Mouse (Mus musculus) MEL (cell line): ENCODE measurements at regions not wholly inside any gene's neighbourhood (a gene's known extent, or its start where the extent isn't known, plus 50 kb on each side); places are given as distances from the start of the nearest gene placed in this dataset.

Experiments
- DNase-seq: peaks from one replicate; pipeline ENCODE4 v3.0.0; 2011; ENCODE audit warnings: low read depth, low spot score
- H3K27ac ChIP-seq: 2 replicates; pipeline ENCODE4 v1.5.1; 2012; ENCODE audit warnings: low read depth, mild to moderate bottlenecking, control low read depth, low read length, moderate library complexity; ENCODE audit not compliant: control insufficient read depth
- H3K27me3 ChIP-seq, 2 experiments: fragments of 150-350 bp in 1 of 2; sonication (generic) in 1 of 2; 2 replicates each; pipeline ENCODE4 v1.6.1; 2012; ENCODE audit warnings: low read length in 2 of 2, mild to moderate bottlenecking in 2 of 2, improper control_type of control experiment in 1 of 2, moderate library complexity in 1 of 2; ENCODE audit not compliant: insufficient read depth in 2 of 2, control insufficient read depth in 1 of 2
- H3K36me3 ChIP-seq, 2 experiments: 2 replicates each; pipeline ENCODE4 v1.6.1; 2012 to 2014; ENCODE audit warnings: low read length in 2 of 2, improper control_type of control experiment in 1 of 2, inconsistent platforms in 1 of 2, mild to moderate bottlenecking in 1 of 2; ENCODE audit not compliant: insufficient read depth in 2 of 2, control insufficient read depth in 1 of 2
- H3K4me1 ChIP-seq, 2 experiments: fragments of 150-350 bp in 1 of 2; sonication (generic) in 1 of 2; 2 replicates each; pipeline ENCODE4 v1.6.1; 2012; ENCODE audit warnings: low read length in 2 of 2, improper control_type of control experiment in 1 of 2, mild to moderate bottlenecking in 1 of 2; ENCODE audit not compliant: insufficient read depth in 2 of 2, control insufficient read depth in 1 of 2
- H3K4me3 ChIP-seq, 2 experiments: fragments of 150-350 bp in 1 of 2; sonication (generic) in 1 of 2; 2 replicates each; pipeline ENCODE4 v1.5.1; 2012; ENCODE audit warnings: low read depth in 2 of 2, low read length in 2 of 2, mild to moderate bottlenecking in 2 of 2, moderate library complexity in 2 of 2, control low read depth in 1 of 2, improper control_type of control experiment in 1 of 2; ENCODE audit not compliant: control insufficient read depth in 1 of 2, insufficient read depth in 1 of 2
- H3K79me2 ChIP-seq: 2 replicates; pipeline ENCODE4 v1.6.1; 2012; ENCODE audit warnings: mild to moderate bottlenecking, low read length, moderate library complexity; ENCODE audit not compliant: control insufficient read depth, poor library complexity, insufficient read depth
- H3K9ac ChIP-seq: 2 replicates; pipeline ENCODE4 v1.6.1; 2012; ENCODE audit warnings: low read depth, mild to moderate bottlenecking, control low read depth, low read length, moderate library complexity; ENCODE audit not compliant: control insufficient read depth, poor library complexity, severe bottlenecking
- H3K9me3 ChIP-seq: fragments of 150-350 bp; sonication (generic); replicated peaks from 2 replicates; pipeline ENCODE4 v1.6.1; 2012; ENCODE audit warnings: mild to moderate bottlenecking, low read length, improper control_type of control experiment, moderate library complexity; ENCODE audit not compliant: insufficient read depth
- CHD1 ChIP-seq: IDR thresholded peaks from 2 replicates; pipeline ENCODE4 v1.6.1; 2012; ENCODE audit warnings: low read depth, mild to moderate bottlenecking, inconsistent platforms, low read length, improper control_type of control experiment
- CTCF ChIP-seq, 3 experiments: IDR thresholded peaks in 2 of 3; conservative IDR thresholded peaks in 1 of 3; 2 replicates each; pipeline ENCODE4 v1.5.1; 2011 to 2012; ENCODE audit warnings: low read length in 3 of 3, low read depth in 2 of 3, mild to moderate bottlenecking in 2 of 3, improper control_type of control experiment in 1 of 3, inconsistent platforms in 1 of 3, mixed read lengths in 1 of 3, moderate library complexity in 1 of 3; ENCODE audit not compliant: control insufficient read depth in 1 of 3, insufficient read depth in 1 of 3, poor library complexity in 1 of 3, severe bottlenecking in 1 of 3
- EP300 ChIP-seq, 2 experiments: IDR thresholded peaks; 2 replicates each; pipeline ENCODE4 v1.6.1; 2011; ENCODE audit warnings: improper control_type of control experiment in 2 of 2, low read length in 2 of 2, low read depth in 1 of 2, mild to moderate bottlenecking in 1 of 2
- ETS1 ChIP-seq: IDR thresholded peaks from 2 replicates; pipeline ENCODE4 v1.6.1; 2012; ENCODE audit warnings: low read depth, mild to moderate bottlenecking, inconsistent platforms, low read length, improper control_type of control experiment, moderate library complexity
- GABPA ChIP-seq: IDR thresholded peaks from 2 replicates; pipeline ENCODE4 v1.6.1; 2012; ENCODE audit warnings: low read depth, mild to moderate bottlenecking, inconsistent platforms, low read length, improper control_type of control experiment, moderate library complexity
- HCFC1 ChIP-seq: IDR thresholded peaks from 2 replicates; pipeline ENCODE4 v1.6.1; 2012; ENCODE audit warnings: low read depth, mild to moderate bottlenecking, inconsistent platforms, low read length, improper control_type of control experiment, moderate library complexity
- JUND ChIP-seq: IDR thresholded peaks from 2 replicates; pipeline ENCODE4 v1.6.1; 2011; ENCODE audit warnings: low read depth, mild to moderate bottlenecking, improper control_type of control experiment, low read length
- KAT2A ChIP-seq: conservative IDR thresholded peaks from 2 replicates; pipeline ENCODE4 v1.6.1; 2012; ENCODE audit warnings: low read depth, low read length, improper control_type of control experiment, inconsistent platforms
- MAFK ChIP-seq: IDR thresholded peaks from 2 replicates; pipeline ENCODE4 v1.6.1; 2011; ENCODE audit warnings: low read depth, mild to moderate bottlenecking, low read length, improper control_type of control experiment, borderline replicate concordance
- MAX ChIP-seq: IDR thresholded peaks from 2 replicates; pipeline ENCODE4 v1.6.1; 2011; ENCODE audit warnings: low read length, improper control_type of control experiment
- MXI1 ChIP-seq: IDR thresholded peaks from 2 replicates; pipeline ENCODE4 v1.6.1; 2011; ENCODE audit warnings: mild to moderate bottlenecking, low read depth, low read length, improper control_type of control experiment
- NELFE ChIP-seq: IDR thresholded peaks from 2 replicates; pipeline ENCODE4 v1.6.1; 2011; ENCODE audit warnings: low read depth, low read length, improper control_type of control experiment
- RCOR1 ChIP-seq: IDR thresholded peaks from 2 replicates; pipeline ENCODE4 v1.6.1; 2012; ENCODE audit warnings: low read depth, mild to moderate bottlenecking, inconsistent platforms, low read length, improper control_type of control experiment
- UBTF ChIP-seq: IDR thresholded peaks from 2 replicates; pipeline ENCODE4 v1.6.1; 2012; ENCODE audit warnings: low read depth, mild to moderate bottlenecking, inconsistent platforms, low read length, improper control_type of control experiment, moderate library complexity, borderline replicate concordance; ENCODE audit not compliant: insufficient read depth
- USF1 ChIP-seq: IDR thresholded peaks from 2 replicates; pipeline ENCODE4 v1.6.1; 2014; ENCODE audit warnings: low read depth, mild to moderate bottlenecking, inconsistent platforms, low read length, improper control_type of control experiment, moderate library complexity
- USF2 ChIP-seq, 2 experiments: IDR thresholded peaks; 2 replicates each; pipeline ENCODE4 v1.6.1; 2011 to 2012; ENCODE audit warnings: improper control_type of control experiment in 2 of 2, low read length in 2 of 2, borderline replicate concordance in 1 of 2, inconsistent platforms in 1 of 2, low read depth in 1 of 2, mild to moderate bottlenecking in 1 of 2; ENCODE audit not compliant: insufficient read depth in 1 of 2
- ZC3H11A ChIP-seq: IDR thresholded peaks from 2 replicates; pipeline ENCODE4 v1.6.1; 2012; ENCODE audit warnings: low read depth, mild to moderate bottlenecking, inconsistent platforms, low read length, improper control_type of control experiment
- ZKSCAN1 ChIP-seq: IDR thresholded peaks from 2 replicates; pipeline ENCODE4 v1.6.1; 2012; ENCODE audit warnings: low read depth, mild to moderate bottlenecking, inconsistent platforms, low read length, improper control_type of control experiment, moderate library complexity
- ZNF384 ChIP-seq: IDR thresholded peaks from 2 replicates; pipeline ENCODE4 v1.6.1; 2012; ENCODE audit warnings: low read depth, mild to moderate bottlenecking, inconsistent platforms, low read length, improper control_type of control experiment

- Histone ChIP-seq H3K27me3 (no peaks in the 10 kb centered on the region), H3K36me3 (no peaks in the 10 kb centered on the region)
- no peak for TF ChIP-seq KAT2A
- TF ChIP-seq MXI1 = no peak
- TF ChIP-seq CHD1 = no peak
- TF ChIP-seq ZKSCAN1 = no peak
- no peak for TF ChIP-seq NELFE
- TF ChIP-seq EP300 (IDR thresholded peaks at IDR 0.05; ENCODE audit: low read depth in 1 of 2, low read length in 2 of 2) = no peak
- TF ChIP-seq ETS1 = no peak
- TF ChIP-seq ZNF384 = no peak
- no peak for TF ChIP-seq GABPA
- no peak for TF ChIP-seq JUND
- no peak for TF ChIP-seq CTCF (IDR thresholded peaks at IDR 0.05 in 2 of 3, conservative IDR thresholded peaks at IDR 0.05 in 1 of 3; ENCODE audit: control insufficient read depth in 1 of 3, insufficient read depth in 1 of 3, low read depth in 2 of 3, low read length in 3 of 3, poor library complexity in 1 of 3, severe bottlenecking in 1 of 3)
- no peak for TF ChIP-seq MAFK
- TF ChIP-seq, all 39 proteins: peak for 0
- Histone ChIP-seq H3K9ac (no peak overlapping the region), H3K79me2 (no peaks in the 10 kb centered on the region), H3K4me3 (no peak overlapping the region), H3K4me1 (no peaks in the 10 kb centered on the region), H3K27ac (no peak overlapping the region), H3K9me3 (no peaks in the 10 kb centered on the region)
- DNase-seq = no peak
Measured at GRCm38 (mm10) chr17:79520283-79520682, 91.4 kb upstream of the Rmdn2 start.

GRCm38 (mm10) chr17:79521691-79522090 is 90.0 kb upstream of the Rmdn2 start:
- no peak overlapping the region for H3K4me3 ChIP-seq
- no peak for TF ChIP-seq RCOR1
- no peak for TF ChIP-seq USF1
- TF ChIP-seq ZC3H11A = no peak
- TF ChIP-seq UBTF = no peak
- no peak for TF ChIP-seq MAX
- TF ChIP-seq JUND = no peak
- TF ChIP-seq HCFC1 = no peak
- TF ChIP-seq EP300 (IDR thresholded peaks at IDR 0.05; ENCODE audit: low read depth in 1 of 2, low read length in 2 of 2) = no peak
- TF ChIP-seq USF2 (IDR thresholded peaks at IDR 0.05; ENCODE audit: borderline replicate concordance in 1 of 2, insufficient read depth in 1 of 2, low read depth in 1 of 2, low read length in 2 of 2) = no peak
- no peaks in the 10 kb centered on the region for H3K79me2 ChIP-seq
- H3K27me3 ChIP-seq = no peaks in the 10 kb centered on the region
- no peak overlapping the region for H3K27ac ChIP-seq
- no peaks in the 10 kb centered on the region for H3K9me3 ChIP-seq
- H3K36me3 ChIP-seq = no peaks in the 10 kb centered on the region
- H3K4me1 ChIP-seq = no peaks in the 10 kb centered on the region
- H3K9ac ChIP-seq = no peak overlapping the region
- DNase-seq = no peak
